Mouse (Mus musculus) gastrocnemius, postnatal 14 days (tissue): Measurements from ENCODE around the gene Cdt1. TPM values are rescaled to one million over a fixed set of nuclear protein-coding genes. Genes with fewer than 3 reads are reported as not detected.

ENCODE experiments used
- DNase-seq: peaks from one replicate; pipeline ENCODE4 v3.0.0; 2021; ENCODE audit warnings: mixed read lengths
- intact Hi-C: fragments of 180-260 bp; cut with DNase I; formaldehyde crosslinking; loops from one replicate; pipeline ENCODE4 v1.15.1; 2025; ENCODE audit warnings: low total_unique reads
- long read RNA-seq, 2 experiments: library from polyadenylated mRNA; stranded (forward); transcript quantifications; one replicate each; pipeline ENCODE4 v2.0.0; 2021
- total RNA-seq, 2 experiments: library from RNA; stranded (reverse); gene quantifications; 2 replicates each; pipeline ENCODE4 v1.2.3; 2021

The Cdt1 gene
- total RNA-seq = 1 to 10 TPM; 1.8 to 3.0 TPM
- long read RNA-seq, experiment 1, partial matches to known transcripts = 0 of 1 reads
- long read RNA-seq, experiment 1, other reads (novel, unspliced or antisense) = 0 of 1 reads
- long read RNA-seq, experiment 2, partial matches to known transcripts = 2 of 4 reads
- long read RNA-seq, experiment 2, other reads (novel, unspliced or antisense) = 0 of 4 reads

GRCm38 (mm10) chr8:122567361-122568108 is at the start of gene Cdt1:
Gene Cdt1, plus strand, starts transcription at chr8:122568015.
- peak; percentile 95 for DNase-seq
- intact Hi-C loops = no loop called here

GRCm38 (mm10) chr8:122520611-122521010 is 47.2 kb upstream of the Cdt1 start:
- no peak for DNase-seq
- intact Hi-C loops = no loop called here

GRCm38 (mm10) chr8:122522796-122523651 is 44.8 kb upstream of the Cdt1 start:
- peak; percentile 55 for DNase-seq
- intact Hi-C loops = no loop called here

GRCm38 (mm10) chr8:122523652-122524360 is 44.0 kb upstream of the Cdt1 start:
- no peak for DNase-seq
- intact Hi-C loops = no loop called here

GRCm38 (mm10) chr8:122524506-122524905 is 43.3 kb upstream of the Cdt1 start:
- intact Hi-C loops = no loop called here
- peak; percentile 41 for DNase-seq

- no peak for DNase-seq
- intact Hi-C loops = no loop called here
Measured at GRCm38 (mm10) chr8:122525004-122525403, 42.8 kb upstream of the Cdt1 start.

- no peak for DNase-seq
- intact Hi-C loops = no loop called here
Measured at GRCm38 (mm10) chr8:122526084-122526483, 41.7 kb upstream of the Cdt1 start.

- DNase-seq = no peak
- intact Hi-C loops = no loop called here
Measured at GRCm38 (mm10) chr8:122526526-122527170, 41.2 kb upstream of the Cdt1 start.

- intact Hi-C loops = no loop called here
- DNase-seq = no peak
Measured at GRCm38 (mm10) chr8:122527937-122528336, 39.9 kb upstream of the Cdt1 start.

GRCm38 (mm10) chr8:122529159-122529558 is 38.7 kb upstream of the Cdt1 start:
- DNase-seq = no peak
- intact Hi-C loops = no loop called here

- no peak for DNase-seq
- intact Hi-C loops = no loop called here
Measured at GRCm38 (mm10) chr8:122531312-122531711, 36.5 kb upstream of the Cdt1 start.

GRCm38 (mm10) chr8:122537033-122537432 is 30.8 kb upstream of the Cdt1 start:
- DNase-seq = no peak
- intact Hi-C loops = no loop called here

GRCm38 (mm10) chr8:122537812-122538211 is 30.0 kb upstream of the Cdt1 start:
- intact Hi-C loops = no loop called here
- no peak for DNase-seq

- no peak for DNase-seq
- intact Hi-C loops = no loop called here
Measured at GRCm38 (mm10) chr8:122538310-122539076, 29.3 kb upstream of the Cdt1 start.

- DNase-seq = no peak
- intact Hi-C loops = no loop called here
Measured at GRCm38 (mm10) chr8:122544138-122544537, 23.7 kb upstream of the Cdt1 start.

GRCm38 (mm10) chr8:122546066-122546755 is 21.6 kb upstream of the Cdt1 start:
- DNase-seq = no peak
- intact Hi-C loops = no loop called here

- intact Hi-C loops = no loop called here
Measured at GRCm38 (mm10) chr8:122546811-122547453, 20.9 kb upstream of the Cdt1 start.

GRCm38 (mm10) chr8:122547815-122548214 is 20.0 kb upstream of the Cdt1 start:
- intact Hi-C loops = no loop called here
- no peak for DNase-seq

More at GRCm38 (mm10) chr8:122546811-122547453, 20.9 kb upstream of the Cdt1 start:
- DNase-seq = peak; percentile 59
